Mouse (Mus musculus) CH12.LX (cell line): ENCODE results near the gene Arhgef26. TPM values are rescaled to one million over a fixed set of nuclear protein-coding genes. Genes with fewer than 3 reads are reported as not detected.

Experiments
- DNase-seq: peaks from one replicate; pipeline ENCODE4 v3.0.0-alpha.2; 2013; ENCODE audit errors: extremely low read depth
- H3K27ac ChIP-seq: 2 replicates; pipeline ENCODE4 v1.5.1; 2012; ENCODE audit warnings: low read depth, mild to moderate bottlenecking, control low read depth, moderate library complexity; ENCODE audit not compliant: insufficient read depth
- H3K27me3 ChIP-seq: replicated peaks from 2 replicates; pipeline ENCODE3; 2012; ENCODE audit warnings: inconsistent platforms
- H3K36me3 ChIP-seq, 2 experiments: replicated peaks in 1 of 2; 2 replicates each; pipeline versions ENCODE3 to v1.6.1; 2012; ENCODE audit warnings: inconsistent platforms in 1 of 2, low read length in 1 of 2, mild to moderate bottlenecking in 1 of 2, mixed read lengths in 1 of 2, moderate library complexity in 1 of 2; ENCODE audit not compliant: control insufficient read depth in 1 of 2, insufficient read depth in 1 of 2
- H3K4me1 ChIP-seq, 2 experiments: 2 replicates each; pipeline ENCODE4 v1.6.1; 2012; ENCODE audit warnings: inconsistent platforms in 1 of 2, moderate library complexity in 1 of 2; ENCODE audit not compliant: insufficient read depth in 2 of 2, control insufficient read depth in 1 of 2
- H3K4me2 ChIP-seq: 2 replicates; pipeline ENCODE4 v1.6.1; 2012; ENCODE audit warnings: low read depth, mild to moderate bottlenecking, control low read depth; ENCODE audit not compliant: poor library complexity, insufficient read depth, severe bottlenecking
- H3K4me3 ChIP-seq, 3 experiments: fragments of 150-350 bp in 1 of 3; sonication (generic) in 1 of 3; replicated peaks in 1 of 3; 2 replicates each; pipeline versions ENCODE3 to v1.5.1; 2011 to 2012; ENCODE audit warnings: low read depth in 2 of 3, low read length in 2 of 3, mild to moderate bottlenecking in 2 of 3, moderate library complexity in 2 of 3, control low read depth in 1 of 3, improper control_type of control experiment in 1 of 3, inconsistent platforms in 1 of 3, mixed read lengths in 1 of 3; ENCODE audit not compliant: poor library complexity in 1 of 3
- H3K79me2 ChIP-seq: replicated peaks from 2 replicates; pipeline ENCODE4 v1.6.1; 2012; ENCODE audit warnings: mild to moderate bottlenecking, moderate library complexity; ENCODE audit not compliant: control insufficient read depth, poor library complexity, insufficient read depth, severe bottlenecking; ENCODE audit errors: extremely low read depth
- H3K9ac ChIP-seq: 2 replicates; pipeline ENCODE4 v1.6.1; 2012; ENCODE audit warnings: low read depth, mild to moderate bottlenecking, control low read depth, moderate library complexity; ENCODE audit not compliant: insufficient read depth
- H3K9me3 ChIP-seq: replicated peaks from 2 replicates; pipeline ENCODE3; 2012; ENCODE audit warnings: low read length, inconsistent platforms, mixed read lengths
- CHD1 ChIP-seq: IDR thresholded peaks from 2 replicates; pipeline ENCODE4 v1.6.1; 2012; ENCODE audit warnings: low read depth, low read length, improper control_type of control experiment, inconsistent platforms
- CHD2 ChIP-seq: IDR thresholded peaks from 2 replicates; pipeline ENCODE4 v1.6.1; 2011; ENCODE audit warnings: low read length, improper control_type of control experiment
- MEF2A ChIP-seq: IDR thresholded peaks from 2 replicates; pipeline ENCODE4 v1.6.1; 2014; ENCODE audit warnings: low read depth, mild to moderate bottlenecking, inconsistent platforms, low read length, improper control_type of control experiment, borderline replicate concordance
- MXI1 ChIP-seq: IDR thresholded peaks from 2 replicates; pipeline ENCODE4 v1.6.1; 2011; ENCODE audit warnings: mild to moderate bottlenecking, low read depth, low read length, improper control_type of control experiment
- MYC ChIP-seq: IDR thresholded peaks from 2 replicates; pipeline ENCODE4 v1.6.1; 2011; ENCODE audit warnings: low read depth, mild to moderate bottlenecking, improper control_type of control experiment, low read length
- POLR2A ChIP-seq: IDR thresholded peaks from 2 replicates; pipeline ENCODE4 v1.6.1; 2011; ENCODE audit warnings: low read depth, mild to moderate bottlenecking, improper control_type of control experiment, low read length
- UBTF ChIP-seq: IDR thresholded peaks from 2 replicates; pipeline ENCODE4 v1.6.1; 2012; ENCODE audit warnings: low read depth, mild to moderate bottlenecking, inconsistent platforms, low read length, improper control_type of control experiment, moderate library complexity
- USF1 ChIP-seq: IDR thresholded peaks from 2 replicates; pipeline ENCODE4 v1.6.1; 2014; ENCODE audit warnings: low read depth, mild to moderate bottlenecking, inconsistent platforms, low read length, improper control_type of control experiment
- dilution Hi-C: fragments of 300-500 bp; cut with MboI; formaldehyde crosslinking; loops from 2 replicates; pipeline ENCODE4 v1.14.3; 2020; ENCODE audit warnings: low sequenced_read_pairs; ENCODE audit not compliant: extremely low pct_unique_long_range_greater_than_20kb, extremely low pct_ligation_motif_present
- in situ Hi-C: fragments of 300-500 bp; cut with MboI; formaldehyde crosslinking; loops from 3 replicates; pipeline ENCODE4 v1.14.3; 2019; ENCODE audit warnings: low sequenced_read_pairs, low pct_ligation_motif_present, low pct_unique_long_range_greater_than_20kb, mixed read lengths
- polyA plus RNA-seq: library from polyadenylated mRNA; unstranded; fragments of >175 nt; gene quantifications from 2 replicates; pipeline ENCODE4 v1.2.1, GENCODE M21; 2012; ENCODE audit warnings: low read depth; ENCODE audit not compliant: insufficient read length
- total RNA-seq, 2 experiments: library from RNA; depleted of rRNA; stranded (reverse); fragments of 300-350 nt in 1 of 2; fragments of >200 nt in 1 of 2; gene quantifications; 2 replicates each; pipeline ENCODE4 v1.2.3; 2012 to 2014

The Arhgef26 gene
- total and polyA plus RNA-seq, 3 experiments = under 0.01 to 0.11 TPM; not detected in 1

DNA sequence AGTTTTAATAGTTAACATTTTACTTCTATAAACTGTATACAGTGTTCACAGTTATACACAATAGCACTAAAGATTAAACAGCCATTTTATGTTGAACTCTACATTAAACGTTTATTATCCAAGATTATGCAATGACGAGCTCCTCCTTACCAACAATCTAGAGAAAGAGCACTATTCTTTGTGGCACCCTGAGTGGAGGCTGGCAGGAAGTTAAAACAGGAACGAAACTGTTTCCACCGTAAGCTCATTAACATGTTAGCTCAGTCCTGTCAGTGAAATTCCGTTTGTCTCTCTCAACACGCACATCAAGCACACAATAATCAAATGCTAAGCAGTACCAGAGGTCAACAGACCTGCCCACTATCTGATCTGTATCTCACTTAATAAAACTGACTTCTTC, 154.4 kb downstream of the Arhgef26 start:
- in situ Hi-C loops = no loop called here
- H3K36me3 ChIP-seq = peaks cover 46 to 83% of the 10 kb centered on the region in 2 experiments
- TF ChIP-seq MXI1 = no peak
- TF ChIP-seq, all 38 proteins: peak for 0

DNA sequence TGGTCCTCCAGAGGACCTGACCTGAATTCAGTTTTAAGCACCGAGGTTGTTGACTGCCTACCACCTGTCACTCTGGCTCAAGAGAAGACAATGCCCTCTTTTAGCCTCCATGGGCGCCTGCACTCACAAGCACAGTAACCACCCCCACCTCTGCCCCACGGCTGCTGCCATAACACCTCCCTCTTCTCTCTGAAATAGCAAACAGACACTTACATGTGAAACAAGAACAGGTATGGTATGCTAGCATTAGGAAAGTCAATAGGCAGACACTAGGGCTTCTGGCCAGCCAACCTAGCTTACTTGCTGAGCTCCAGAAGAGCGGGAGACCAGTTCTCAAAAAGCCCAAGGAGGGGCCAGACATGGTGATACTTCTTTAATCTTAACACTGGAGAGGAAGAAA, 161.2 kb downstream of the Arhgef26 start:
- Histone ChIP-seq H3K4me2 (no peak overlapping the region), H3K9me3 (no peaks in the 10 kb centered on the region), H3K4me3 (no peak overlapping the region), H3K36me3 (peaks cover 23 to 66% of the 10 kb centered on the region in 2 experiments), H3K4me1 (no peaks in the 10 kb centered on the region), H3K79me2 (peaks cover 2% of the 10 kb centered on the region), H3K27ac (no peak overlapping the region), H3K27me3 (no peaks in the 10 kb centered on the region), H3K9ac (no peak overlapping the region)
- TF ChIP-seq MYC (no peak), CHD2 (no peak), MXI1 (no peak), MEF2A (no peak), CHD1 (no peak)
- in situ Hi-C loops (no loop called here), dilution Hi-C loops (no loop called here)
- DNase-seq = no peak

More for the DNA sequence above, 154.4 kb downstream of the Arhgef26 start:
- Histone ChIP-seq H3K9ac (no peak overlapping the region), H3K4me3 (no peak overlapping the region), H3K79me2 (no peaks in the 10 kb centered on the region), H3K4me1 (peaks cover 0 to 7% of the 10 kb centered on the region in 2 experiments; a peak in 2 of 4 replicates), H3K4me2 (no peak overlapping the region), H3K27ac (no peak overlapping the region), H3K27me3 (no peaks in the 10 kb centered on the region), H3K9me3 (no peaks in the 10 kb centered on the region)
- dilution Hi-C loops = no loop called here
- peak; percentile 23 for DNase-seq

DNA sequence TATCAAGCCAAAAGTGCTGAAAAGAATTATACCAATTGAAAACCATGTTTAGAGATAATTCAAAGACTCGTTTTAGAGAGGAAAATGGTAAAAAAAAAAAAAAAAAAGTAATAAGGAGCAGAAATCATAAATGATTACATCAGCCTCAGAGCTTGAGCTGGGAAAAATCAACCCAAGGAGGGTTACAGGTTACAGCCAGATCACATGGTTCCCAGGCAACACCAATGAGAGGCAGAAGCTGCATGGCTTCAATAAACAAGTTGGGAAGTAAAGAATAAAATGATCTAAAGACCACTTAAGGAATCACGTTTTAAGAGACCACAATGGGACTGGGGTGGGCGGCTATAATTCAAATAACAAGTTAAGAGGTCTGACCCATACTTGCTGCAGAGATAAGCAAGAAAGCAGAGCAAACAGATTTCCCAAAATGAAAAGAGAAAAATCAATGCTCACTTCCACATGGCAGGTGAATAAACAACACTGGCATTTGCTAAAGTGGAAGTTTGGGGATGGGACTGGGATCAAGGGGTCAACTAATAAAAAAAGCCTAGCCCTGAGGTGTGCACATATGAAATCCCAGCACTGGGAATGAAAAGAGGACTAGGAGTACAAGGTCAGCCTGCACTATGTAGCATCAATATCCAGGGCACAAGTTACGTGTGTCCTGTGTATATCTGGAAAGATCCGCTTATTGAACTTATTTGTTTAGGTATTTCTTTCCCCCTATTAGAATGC, 167.2 kb downstream of the Arhgef26 start:
- dilution Hi-C loops (no loop called here), in situ Hi-C loops (no loop called here)
- no peak overlapping the region for H3K27ac ChIP-seq
- H3K9me3 ChIP-seq = no peaks in the 10 kb centered on the region
- peak overlapping the region; percentile 72 for H3K9ac ChIP-seq
- H3K36me3 ChIP-seq = peaks cover 2 to 20% of the 10 kb centered on the region in 2 experiments
- H3K4me3 ChIP-seq = peak overlapping the region; percentile 82 to 100 (median 86)
- TF ChIP-seq UBTF = no peak
- TF ChIP-seq USF1 = peak; percentile 2; the same call in 1 of the 2 replicates
- TF ChIP-seq POLR2A = no peak
- peaks cover 23% of the 10 kb centered on the region for H3K79me2 ChIP-seq
- H3K27me3 ChIP-seq = no peaks in the 10 kb centered on the region
- H3K4me2 ChIP-seq = peak overlapping the region; percentile 98
- peak; percentile 30 for DNase-seq
- peaks cover 0 to 6% of the 10 kb centered on the region in 2 experiments; a peak in 1 of 4 replicates for H3K4me1 ChIP-seq
